Mouse (Mus musculus) kidney, postnatal 0 days (tissue): ENCODE data around the gene Itga9. TPM values are rescaled to one million over a fixed set of nuclear protein-coding genes. Genes with fewer than 3 reads are reported as not detected.

Experiments used
- ATAC-seq: fragments of 200-750 bp; cut with Nextera tagmentation; replicated peaks from 2 replicates; pipeline ENCODE4 v1.8.0; 2017; ENCODE audit warnings: low read depth, moderate number of reproducible peaks, moderate TSS enrichment, moderate library complexity; ENCODE audit not compliant: low FRiP score
- DNase-seq: peaks from one replicate; pipeline ENCODE4 v3.0.0-alpha.2; 2016; ENCODE audit warnings: low spot score
- H3K27ac ChIP-seq: fragments of 300-500 bp; sonication (generic); 2 replicates; pipeline ENCODE4 v1.5.1; 2014; ENCODE audit warnings: mild to moderate bottlenecking
- H3K27me3 ChIP-seq: fragments of 300-500 bp; sonication (generic); 2 replicates; pipeline ENCODE4 v1.6.1; 2014; ENCODE audit warnings: low read length, mixed read lengths; ENCODE audit not compliant: insufficient read depth
- H3K36me3 ChIP-seq: fragments of 300-500 bp; sonication (generic); 2 replicates; pipeline ENCODE4 v1.6.1; 2014; ENCODE audit warnings: low read length, mixed read lengths; ENCODE audit not compliant: insufficient read depth
- H3K4me1 ChIP-seq: fragments of 300-500 bp; sonication (generic); replicated peaks from 2 replicates; pipeline ENCODE4 v1.6.1; 2014; ENCODE audit warnings: antibody characterized with exemption, low read length, mixed read lengths; ENCODE audit not compliant: insufficient read depth
- H3K4me2 ChIP-seq: fragments of 300-500 bp; sonication (generic); 2 replicates; pipeline ENCODE4 v1.6.1; 2014; ENCODE audit warnings: mild to moderate bottlenecking, low read length, moderate library complexity, mixed read lengths
- H3K4me3 ChIP-seq: fragments of 300-500 bp; sonication (generic); replicated peaks from 2 replicates; pipeline ENCODE4 v1.5.1; 2014; ENCODE audit warnings: low read depth, low read length
- H3K9ac ChIP-seq: fragments of 300-500 bp; sonication (generic); 2 replicates; pipeline ENCODE4 v1.6.1; 2014; ENCODE audit warnings: low read depth, low read length
- H3K9me3 ChIP-seq: fragments of 300-500 bp; sonication (generic); replicated peaks from 2 replicates; pipeline ENCODE4 v1.6.1; 2016; ENCODE audit warnings: low read length, inconsistent platforms, mixed read lengths
- CTCF ChIP-seq: IDR thresholded peaks from 2 replicates; pipeline ENCODE4 v1.5.1; 2016; ENCODE audit warnings: antibody characterized with exemption, low read depth, mild to moderate bottlenecking, moderate library complexity
- WGBS: fragments of 180-500 bp; shearing (Covaris S2); extraction: QIAGEN DNeasy Blood & Tissue Kit; methylation state at CpG from one replicate; pipeline ENCODE4 v1.1.7; 2014; 5-methylcytosine and 5-hydroxymethylcytosine counted together
- polyA plus RNA-seq: library from polyadenylated mRNA; unstranded; fragments of >200 nt; fragmentation: Nextera tagmentation; extraction: Ambion mirVana; gene quantifications from 2 replicates; pipeline ENCODE4 v1.2.1, GENCODE M21; 2015

Gene Itga9
- polyA plus RNA-seq, 1 experiment from 2014 or later: 23.2 TPM

GRCm38 (mm10) chr9:118949124-118949523, 342.6 kb downstream of the Itga9 start:
- ATAC-seq (no peak), DNase-seq (no peak)
- no peaks in the 10 kb centered on the region for H3K27me3 ChIP-seq
- no peak overlapping the region for H3K4me2 ChIP-seq
- H3K36me3 ChIP-seq: no peaks in the 10 kb centered on the region
- WGBS: 90% methylated on average over 8 of the region's 8 CpGs
- TF ChIP-seq CTCF: no peak
- H3K9me3 ChIP-seq: no peaks in the 10 kb centered on the region
- no peak overlapping the region for H3K9ac ChIP-seq
- H3K4me3 ChIP-seq: no peak overlapping the region
- no peak overlapping the region for H3K27ac ChIP-seq
- H3K4me1 ChIP-seq: no peaks in the 10 kb centered on the region; the same call in 1 of the 2 replicates

GRCm38 (mm10) chr9:118949654-118950053, 343.2 kb downstream of the Itga9 start:
- Histone ChIP-seq H3K9ac (no peak overlapping the region), H3K4me2 (no peak overlapping the region), H3K27me3 (no peaks in the 10 kb centered on the region), H3K27ac (no peak overlapping the region), H3K36me3 (no peaks in the 10 kb centered on the region), H3K4me3 (no peak overlapping the region), H3K4me1 (no peaks in the 10 kb centered on the region; the same call in 1 of the 2 replicates), H3K9me3 (no peaks in the 10 kb centered on the region)
- 37% methylated on average over 4 of the region's 4 CpGs for WGBS
- DNase-seq (no peak), ATAC-seq (no peak)
- TF ChIP-seq CTCF: no peak

GRCm38 (mm10) chr9:118950061-118950460, 343.6 kb downstream of the Itga9 start:
- DNase-seq: no peak
- ATAC-seq: no peak
- Histone ChIP-seq H3K36me3 (no peaks in the 10 kb centered on the region), H3K9ac (no peak overlapping the region), H3K9me3 (no peaks in the 10 kb centered on the region), H3K4me1 (no peaks in the 10 kb centered on the region; the same call in 1 of the 2 replicates), H3K4me2 (no peak overlapping the region), H3K27me3 (no peaks in the 10 kb centered on the region), H3K4me3 (no peak overlapping the region), H3K27ac (no peak overlapping the region)
- 57% methylated on average over 10 of the region's 10 CpGs for WGBS
- TF ChIP-seq CTCF: no peak

Other genes starting within 250 kb of the Itga9 start
- 0.08 TPM in 1 of 2 replicates, not detected in the other for gene Eomes, start 128.5 kb upstream of the Itga9 start, polyA plus RNA-seq
- gene Golga4, start 100.4 kb upstream of the Itga9 start, polyA plus RNA-seq: 38.9 and 46.5 TPM in 2 replicates